Mouse (Mus musculus): ENCODE data around the gene Abcd3. TPM values are rescaled to one million over a fixed set of nuclear protein-coding genes. Genes with fewer than 3 reads are reported as not detected.
A peak's percentile ranks its signal among the peaks of the same experiment; 100 is the strongest.

The Abcd3 gene
- polyA plus RNA-seq, 2 experiments from 2014 or later: 8.6 to 9.3 TPM

- no peak for ATAC-seq
Measured at GRCm38 (mm10) chr3:121737453-121737852, 77.6 kb downstream of the Abcd3 start.

DNA sequence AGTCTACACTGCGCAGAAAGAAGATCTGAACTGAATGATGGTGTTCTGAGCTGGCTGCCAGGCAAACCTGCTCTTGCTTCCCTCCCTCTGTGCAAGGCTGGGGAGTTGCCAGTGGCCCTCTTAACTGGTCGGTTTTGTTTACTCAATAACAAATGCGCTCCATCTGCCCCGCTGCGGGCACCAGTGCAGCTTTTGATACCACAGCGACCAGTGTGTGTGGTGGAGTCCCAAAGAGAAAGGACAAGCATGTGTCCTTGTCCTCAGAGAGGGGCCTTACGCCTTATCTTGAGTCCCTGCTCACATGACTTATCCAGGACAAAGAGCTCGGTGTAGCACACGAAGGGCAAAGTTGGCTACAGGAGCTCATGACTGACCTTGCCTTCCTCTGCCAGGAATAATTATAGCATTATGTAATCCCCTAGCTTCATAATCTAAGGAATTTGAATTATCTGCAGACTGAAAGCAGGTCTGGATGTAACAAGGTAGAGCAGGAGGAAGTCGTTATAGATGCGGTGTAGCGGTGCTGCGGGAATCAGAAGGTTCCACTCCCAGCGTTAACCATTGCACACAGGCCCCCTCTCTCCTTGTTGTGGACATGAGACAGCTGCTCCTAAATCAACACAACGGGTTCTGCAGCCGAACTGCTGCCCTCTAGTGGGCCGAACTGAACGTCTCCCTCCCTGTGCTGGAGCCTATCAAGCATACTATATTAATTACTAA is 78.9 kb downstream of the Abcd3 start:
- peak; percentile 49 for ATAC-seq

- no peak for ATAC-seq
Measured at GRCm38 (mm10) chr3:121735542-121735941, 79.6 kb downstream of the Abcd3 start.

- no peak for ATAC-seq
Measured at GRCm38 (mm10) chr3:121729678-121730077, 85.4 kb downstream of the Abcd3 start.

- ATAC-seq: no peak
Measured at GRCm38 (mm10) chr3:121725651-121726050, 89.5 kb downstream of the Abcd3 start.

GRCm38 (mm10) chr3:121724553-121724952 is 90.5 kb downstream of the Abcd3 start:
- no peak for ATAC-seq

- no peak for ATAC-seq
Measured at GRCm38 (mm10) chr3:121723968-121724524, 91.1 kb downstream of the Abcd3 start.

DNA sequence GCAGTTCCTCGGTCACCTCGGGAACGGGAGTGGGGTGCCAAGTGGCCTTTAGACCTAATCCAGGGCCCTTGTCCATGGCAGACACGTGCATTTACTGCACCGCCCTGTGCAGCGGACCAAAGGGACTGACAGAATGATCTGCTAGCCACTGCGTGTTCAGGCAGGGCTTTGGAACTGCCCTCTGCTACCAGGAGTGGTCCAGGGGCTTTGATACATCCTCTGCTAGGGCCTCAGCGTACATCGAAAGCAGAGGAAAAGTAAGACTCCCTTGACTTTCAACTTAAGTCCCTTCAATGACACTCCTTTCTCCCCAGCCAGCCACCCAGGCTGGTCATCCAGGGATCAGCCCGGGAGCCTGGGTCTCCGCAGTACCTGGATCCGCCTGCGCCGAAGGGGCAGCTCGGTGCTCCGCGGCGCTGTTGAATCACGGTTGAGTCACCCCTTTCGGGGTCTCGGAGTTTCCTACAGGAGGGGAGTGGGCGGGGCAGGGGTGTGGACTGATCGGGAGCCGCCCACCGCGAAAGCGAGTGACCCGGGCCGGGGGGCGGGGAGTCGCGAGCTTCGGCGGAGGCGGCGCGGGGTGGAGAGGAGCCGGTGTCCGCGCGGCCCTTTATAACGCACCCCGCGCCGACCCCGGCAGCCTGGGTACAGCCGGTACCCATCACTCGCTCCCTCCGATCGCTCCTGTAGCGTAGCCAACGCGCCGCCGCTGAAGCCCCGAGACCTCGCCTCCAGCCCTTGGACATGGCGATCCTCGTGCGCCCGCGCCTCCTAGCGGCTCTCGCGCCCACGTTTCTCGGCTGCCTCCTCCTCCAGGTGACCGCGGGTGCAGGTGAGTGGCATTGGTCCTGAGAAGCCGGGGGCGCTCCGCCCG is 91.9 kb downstream of the Abcd3 start, which contains the start of gene F3:
Gene F3 (plus strand): TSS at position 567 of the 874 bp plus-strand sequence.
- ATAC-seq: no peak

DNA sequence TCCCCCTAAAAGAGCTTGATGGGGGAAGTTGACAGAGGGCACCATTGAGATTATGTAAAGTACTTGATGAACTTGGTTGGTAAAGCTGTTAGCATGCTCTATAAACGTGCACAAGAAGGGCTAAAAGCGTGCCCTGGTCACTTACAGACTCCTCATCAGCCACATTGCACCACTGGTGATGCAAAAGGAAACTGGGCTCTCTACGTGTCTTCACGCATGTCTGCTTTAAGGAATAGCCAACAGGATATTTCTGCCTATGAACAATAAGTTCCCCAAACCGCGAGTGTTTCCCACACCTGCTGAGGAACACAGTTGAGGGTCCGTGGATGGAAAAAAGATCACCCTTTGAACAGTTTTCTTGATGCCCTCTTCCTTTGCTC is 93.4 kb downstream of the Abcd3 start:
- ATAC-seq: no peak

DNA sequence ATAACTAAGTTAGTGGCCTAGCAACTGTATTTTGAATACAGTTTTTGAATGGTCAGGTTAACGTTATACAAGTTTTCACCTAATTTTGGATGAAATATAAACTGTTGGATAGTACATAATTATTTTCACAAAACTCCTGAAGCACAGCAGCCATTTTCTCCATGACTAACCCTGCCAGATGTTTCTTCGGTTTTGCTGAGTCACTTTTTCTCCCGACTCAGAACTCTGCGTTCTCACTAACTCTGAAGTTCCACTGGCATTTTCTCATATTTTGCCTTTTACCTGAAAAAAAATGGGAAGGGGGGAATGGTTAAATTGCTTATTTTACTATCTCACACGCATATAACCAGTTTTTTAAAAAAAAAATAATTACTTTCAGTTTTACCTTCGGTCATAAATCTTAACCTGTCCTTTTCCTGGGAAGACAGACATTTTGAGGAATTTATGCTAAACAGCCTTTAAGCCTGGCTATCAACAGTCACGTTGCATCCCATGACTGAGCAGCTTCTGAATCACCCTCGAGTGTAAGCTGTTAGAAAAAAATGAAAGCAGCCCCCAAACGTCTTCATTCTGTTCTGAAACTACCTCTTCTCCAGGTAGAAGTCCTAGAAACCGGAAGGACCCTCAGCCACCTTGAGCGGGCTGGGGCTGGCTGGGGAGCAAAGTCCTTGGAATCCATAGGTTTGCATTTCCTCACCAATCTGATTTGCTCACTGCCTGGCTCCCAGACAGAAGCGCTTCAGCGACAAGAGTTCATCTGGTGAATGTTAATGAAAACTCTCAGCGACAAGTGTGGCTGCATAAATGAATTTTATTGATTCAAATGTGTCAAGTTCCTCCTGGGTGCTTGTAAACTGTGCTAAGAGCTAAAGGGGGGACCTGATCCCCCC is 94.1 kb downstream of the Abcd3 start:
- ATAC-seq: no peak

DNA sequence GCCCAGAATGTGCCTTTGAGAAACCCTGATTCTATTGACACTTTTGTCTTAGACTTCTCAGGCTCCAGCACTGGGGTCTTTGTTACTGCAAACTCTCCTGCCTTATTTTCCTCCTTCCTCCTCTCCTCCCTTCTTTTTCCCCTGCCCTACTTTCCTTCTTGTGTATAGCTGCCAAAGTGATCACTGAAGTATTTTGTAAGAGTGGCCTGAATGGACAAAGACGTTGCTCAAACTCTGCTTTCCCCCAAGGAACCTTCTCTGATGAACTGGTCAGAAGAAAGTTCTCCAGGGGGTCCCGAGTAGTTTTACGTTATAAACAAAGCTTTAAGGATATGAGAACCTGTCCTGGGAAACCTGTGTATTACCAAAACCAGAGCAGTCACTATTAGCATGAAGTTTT is 95.4 kb downstream of the Abcd3 start:
- no peak for ATAC-seq

DNA sequence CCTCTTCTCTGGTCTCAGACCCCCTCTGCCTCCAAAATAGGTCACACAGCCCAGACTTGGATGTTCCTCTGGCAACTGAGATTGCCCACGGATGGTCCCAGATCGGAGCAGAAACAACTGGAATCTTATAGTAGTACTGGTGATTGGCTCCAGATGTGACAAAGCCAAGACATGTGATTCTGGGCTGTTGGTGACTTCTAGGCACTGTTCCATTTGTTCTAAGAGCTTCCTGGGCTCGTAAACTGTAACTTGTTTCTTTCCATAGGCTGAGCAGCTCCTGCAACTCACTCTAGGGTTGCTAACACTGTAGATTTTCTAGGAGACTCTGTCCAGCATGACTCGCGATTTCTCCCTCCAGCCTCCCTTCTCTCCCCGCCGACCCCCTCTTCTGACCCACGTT is 96.4 kb downstream of the Abcd3 start:
- ATAC-seq: no peak

- no peak for ATAC-seq
Measured at GRCm38 (mm10) chr3:121716480-121716879, 98.6 kb downstream of the Abcd3 start.

DNA sequence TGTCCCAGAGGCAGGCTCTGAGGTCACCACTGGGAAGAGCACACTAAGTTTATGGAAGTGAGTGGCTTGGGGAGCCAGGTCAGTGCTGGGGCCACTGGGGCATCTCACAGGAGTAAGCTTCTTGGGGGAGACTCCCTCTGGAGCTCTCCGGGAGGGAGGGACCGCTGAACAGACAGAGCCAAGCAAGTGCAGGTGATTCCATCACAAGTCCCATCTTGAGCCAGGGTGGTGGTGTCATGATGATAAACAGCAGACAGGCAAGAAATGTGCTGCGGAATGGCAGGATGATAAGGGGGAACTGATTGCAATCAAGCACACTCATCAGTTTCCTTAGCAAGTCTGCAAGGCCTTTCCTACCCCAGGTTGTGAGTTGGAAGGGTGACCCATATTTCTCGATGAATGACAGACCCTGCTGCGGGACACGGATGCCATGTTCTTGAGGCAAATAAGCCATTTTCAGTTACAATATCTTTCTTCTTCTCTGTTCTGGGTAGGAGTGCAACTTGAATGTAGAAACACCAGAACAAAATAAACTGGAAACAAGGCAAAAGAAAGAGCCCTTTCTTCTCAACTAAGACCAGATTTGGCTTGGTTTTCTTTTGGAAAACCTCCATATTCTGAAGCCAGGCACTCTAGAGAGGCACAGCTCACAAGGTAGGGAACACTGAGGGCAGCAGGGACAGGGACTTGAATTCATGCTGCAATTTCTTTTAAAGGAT is 99.2 kb downstream of the Abcd3 start:
- no peak for ATAC-seq

GRCm38 (mm10) chr3:121715336-121715735 is 99.8 kb downstream of the Abcd3 start:
- ATAC-seq: no peak

DNA sequence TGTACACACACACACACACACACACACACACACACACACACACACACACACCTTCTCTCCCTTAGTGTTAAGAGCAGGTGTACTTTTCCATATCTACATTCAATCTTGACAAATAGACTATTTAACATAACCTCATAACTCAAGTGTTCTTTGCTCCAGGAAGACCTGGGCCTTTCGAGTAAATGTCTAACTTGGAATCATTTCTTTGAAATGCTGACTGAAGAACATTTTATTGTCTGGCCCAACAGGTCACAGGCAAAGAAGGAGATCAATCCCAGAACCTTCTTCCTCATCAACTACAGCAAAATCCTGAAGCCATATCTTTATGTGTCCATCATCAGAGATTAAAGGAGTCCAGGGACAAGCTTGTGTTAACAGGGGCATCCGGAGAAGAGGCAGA is 100.6 kb downstream of the Abcd3 start:
- ATAC-seq: no peak

- ATAC-seq: no peak
Measured at GRCm38 (mm10) chr3:121713816-121714215, 101.3 kb downstream of the Abcd3 start.

GRCm38 (mm10) chr3:121713151-121713701 is 101.9 kb downstream of the Abcd3 start:
- no peak for ATAC-seq

- ATAC-seq: no peak
Measured at GRCm38 (mm10) chr3:121712222-121712621, 102.9 kb downstream of the Abcd3 start.

GRCm38 (mm10) chr3:121710894-121711531 is 104.1 kb downstream of the Abcd3 start:
- no peak for ATAC-seq

Data from activated CD4-positive, CD25-positive, alpha-beta regulatory T cell, adult 4 months (primary cell).